Mouse (Mus musculus): ENCODE measurements around the gene Ikzf1. TPM values are rescaled to one million over a fixed set of nuclear protein-coding genes. Genes with fewer than 3 reads are reported as not detected.

Ikzf1 gene
- total RNA-seq, 2 experiments from 2014 or later = 3.2 to 3.9 TPM

GRCm38 (mm10) chr11:11763211-11763666 lies 78.4 kb downstream of the Ikzf1 start:
- no peak for DNase-seq (ENCODE audit: low spot score in 2 of 2)

GRCm38 (mm10) chr11:11765414-11765813 lies 80.6 kb downstream of the Ikzf1 start:
- no peak for DNase-seq (ENCODE audit: low spot score in 2 of 2)

GRCm38 (mm10) chr11:11766105-11766504 lies 81.3 kb downstream of the Ikzf1 start:
- no peak for DNase-seq (ENCODE audit: low spot score in 2 of 2)

GRCm38 (mm10) chr11:11766736-11767135 lies 81.9 kb downstream of the Ikzf1 start:
- DNase-seq (ENCODE audit: low spot score in 2 of 2) = no peak

- DNase-seq (ENCODE audit: low spot score in 2 of 2) = no peak
Observed at GRCm38 (mm10) chr11:11768057-11768456, 83.3 kb downstream of the Ikzf1 start.

- no peak for DNase-seq (ENCODE audit: low spot score in 2 of 2)
Observed at GRCm38 (mm10) chr11:11769281-11769680, 84.5 kb downstream of the Ikzf1 start.

- DNase-seq (ENCODE audit: low spot score in 2 of 2) = no peak
Observed at GRCm38 (mm10) chr11:11770691-11771090, 85.9 kb downstream of the Ikzf1 start.

GRCm38 (mm10) chr11:11772196-11772595 lies 87.4 kb downstream of the Ikzf1 start:
- DNase-seq (ENCODE audit: low spot score in 2 of 2) = no peak

- DNase-seq (ENCODE audit: low spot score in 2 of 2) = no peak
Observed at GRCm38 (mm10) chr11:11774384-11774783, 89.6 kb downstream of the Ikzf1 start.

GRCm38 (mm10) chr11:11774893-11775292 lies 90.1 kb downstream of the Ikzf1 start:
- no peak for DNase-seq (ENCODE audit: low spot score in 2 of 2)

- DNase-seq (ENCODE audit: low spot score in 2 of 2) = no peak
Observed at GRCm38 (mm10) chr11:11776071-11776821, 91.4 kb downstream of the Ikzf1 start.

- no peak for DNase-seq (ENCODE audit: low spot score in 2 of 2)
Observed at GRCm38 (mm10) chr11:11776822-11777174, 92.0 kb downstream of the Ikzf1 start.

- DNase-seq (ENCODE audit: low spot score in 2 of 2) = no peak
Observed at GRCm38 (mm10) chr11:11777246-11777645, 92.4 kb downstream of the Ikzf1 start.

- DNase-seq (ENCODE audit: low spot score in 2 of 2) = no peak
Observed at GRCm38 (mm10) chr11:11777796-11778195, 93.0 kb downstream of the Ikzf1 start.

- DNase-seq (ENCODE audit: low spot score in 2 of 2) = no peak
Observed at GRCm38 (mm10) chr11:11778345-11778744, 93.5 kb downstream of the Ikzf1 start.

- DNase-seq (ENCODE audit: low spot score in 2 of 2) = no peak
Observed at GRCm38 (mm10) chr11:11781728-11782127, 96.9 kb downstream of the Ikzf1 start.

- no peak for DNase-seq (ENCODE audit: low spot score in 2 of 2)
Observed at GRCm38 (mm10) chr11:11785457-11785856, 100.7 kb downstream of the Ikzf1 start.

- DNase-seq (ENCODE audit: low spot score in 2 of 2) = peak; percentile 71 to 76
Observed at GRCm38 (mm10) chr11:11788521-11788974, 103.7 kb downstream of the Ikzf1 start.

GRCm38 (mm10) chr11:11794626-11795025 lies 109.8 kb downstream of the Ikzf1 start:
- no peak for DNase-seq (ENCODE audit: low spot score in 2 of 2)

- DNase-seq (ENCODE audit: low spot score in 2 of 2) = no peak
Observed at GRCm38 (mm10) chr11:11798690-11799089, 113.9 kb downstream of the Ikzf1 start.

GRCm38 (mm10) chr11:11800304-11800703 lies 115.5 kb downstream of the Ikzf1 start:
- no peak for DNase-seq (ENCODE audit: low spot score in 2 of 2)

GRCm38 (mm10) chr11:11801067-11801466 lies 116.3 kb downstream of the Ikzf1 start:
- DNase-seq (ENCODE audit: low spot score in 2 of 2) = no peak

- DNase-seq (ENCODE audit: low spot score in 2 of 2) = no peak
Observed at GRCm38 (mm10) chr11:11804421-11804820, 119.6 kb downstream of the Ikzf1 start.

All from layer of hippocampus, postnatal 14 days (tissue).